Mouse (Mus musculus): ENCODE results near the gene Bcl10. TPM values are rescaled to one million over a fixed set of nuclear protein-coding genes. Genes with fewer than 3 reads are reported as not detected.
"Not testable (repeated sequence)": the region's sequence is repeated elsewhere in the genome, so short reads cannot be mapped to it uniquely, and the experiment has no call there.

Gene Bcl10
- polyA plus RNA-seq, 1 experiment = 14.5 TPM

DNA sequence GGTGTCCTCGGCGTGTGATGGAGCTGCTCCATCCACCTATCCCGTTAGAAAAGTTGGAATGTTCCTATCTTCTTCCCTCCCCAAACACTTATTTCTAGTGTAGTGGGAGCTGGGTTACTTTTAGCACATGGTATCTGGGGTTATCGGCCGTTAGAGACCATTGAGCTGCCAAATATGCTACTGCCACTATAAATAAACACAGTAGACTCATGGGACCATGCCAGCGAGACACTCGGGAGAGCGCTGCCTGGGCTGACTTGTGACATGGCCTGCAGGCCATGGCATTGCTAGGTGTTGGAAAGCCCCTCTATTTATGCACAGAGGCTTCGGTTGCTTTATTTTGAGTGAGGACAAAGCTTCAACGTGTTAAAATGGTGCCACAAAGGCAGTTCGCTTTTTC lies 24.9 kb upstream of the Bcl10 start:
- no peak overlapping the region for H3K27ac ChIP-seq (replicated peaks; ENCODE audit: low read depth, low read length)
- peaks cover 19% of the 10 kb centered on the region for H3K4me1 ChIP-seq (ENCODE audit: control insufficient read depth, insufficient read depth, insufficient read length, low read length)
- H3K4me3 ChIP-seq (ENCODE audit: insufficient read depth, low read depth, low read length) = no peak overlapping the region

- Histone ChIP-seq H3K4me1 (ENCODE audit: control insufficient read depth, insufficient read depth, insufficient read length, low read length) (0 out of 2 replicates have a peak, but pooled peaks cover 6% of the 10 kb centered on the region), H3K27ac (replicated peaks; ENCODE audit: low read depth, low read length) (peak overlapping the region; percentile 51; the same call in 1 of the 2 replicates), H3K4me3 (ENCODE audit: insufficient read depth, low read depth, low read length) (no peak overlapping the region)
Measured at GRCm38 (mm10) chr3:145899832-145900231, 22.8 kb upstream of the Bcl10 start.

DNA sequence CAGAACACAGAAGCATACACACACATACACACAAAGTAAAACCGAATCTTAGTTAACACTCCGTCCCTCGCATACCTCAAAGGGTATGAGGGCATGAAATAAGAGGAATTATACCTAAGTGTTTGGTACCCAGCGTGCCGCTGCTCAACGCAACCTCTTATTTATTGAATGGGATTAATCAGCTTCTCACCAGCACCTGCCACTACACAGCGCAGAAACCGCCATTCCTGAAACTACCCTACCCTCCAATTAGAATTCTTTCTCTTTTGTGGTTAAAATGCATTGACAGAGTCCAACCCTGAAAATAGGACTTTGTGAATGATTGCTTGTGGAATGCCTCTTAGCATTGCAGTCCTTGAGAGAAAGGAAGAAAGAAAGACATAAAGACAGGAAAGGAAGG lies 19.1 kb upstream of the Bcl10 start:
- Histone ChIP-seq H3K4me1 (ENCODE audit: control insufficient read depth, insufficient read depth, insufficient read length, low read length) (peaks cover 4% of the 10 kb centered on the region; the same call in 1 of the 2 replicates), H3K4me3 (ENCODE audit: insufficient read depth, low read depth, low read length) (no peak overlapping the region), H3K27ac (replicated peaks; ENCODE audit: low read depth, low read length) (no peak overlapping the region)

DNA sequence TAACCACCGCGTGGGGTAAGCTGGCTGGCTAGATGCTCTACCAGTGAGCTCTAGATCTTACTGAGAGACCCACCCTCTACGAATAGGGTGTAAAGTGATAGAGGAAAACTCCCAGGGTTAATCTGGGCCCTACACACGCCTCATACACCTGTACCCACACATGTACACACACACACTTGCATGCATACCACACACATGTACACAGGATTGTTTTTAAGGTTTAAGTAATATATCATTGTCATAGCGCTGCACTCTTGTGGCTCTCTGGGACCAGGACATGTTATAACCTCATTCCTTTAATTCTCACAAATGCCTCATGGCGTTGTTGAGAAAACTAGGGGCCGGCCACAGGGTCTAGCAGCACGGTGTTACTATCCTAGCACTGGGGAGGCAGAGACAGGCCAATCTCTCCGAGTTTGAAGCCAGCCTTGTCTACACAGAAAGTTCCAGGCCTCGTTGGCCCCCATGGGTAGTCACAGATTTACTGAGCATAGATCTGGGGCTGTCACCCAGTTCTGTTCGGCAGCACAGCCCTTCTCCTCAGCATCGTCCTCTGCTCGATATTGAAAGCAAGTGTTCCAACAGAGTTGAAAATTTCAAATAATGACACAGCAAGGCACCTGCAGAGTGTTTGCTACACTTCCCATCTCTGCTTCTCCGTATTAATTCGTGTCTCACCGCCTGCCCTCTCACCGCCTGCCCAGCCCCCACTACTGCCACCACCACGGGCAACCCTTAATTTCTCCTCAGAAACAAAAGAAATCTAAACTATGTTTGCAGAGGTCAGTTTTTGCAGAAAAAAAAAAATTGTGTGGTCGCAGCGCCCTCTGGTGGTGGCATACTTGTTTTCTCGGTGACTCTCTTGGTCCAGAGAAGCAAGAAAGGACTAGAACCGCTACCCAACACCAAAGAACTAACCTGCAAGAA lies 17.5 kb upstream of the Bcl10 start:
- Histone ChIP-seq H3K4me3 (ENCODE audit: insufficient read depth, low read depth, low read length) (no peak overlapping the region), H3K4me1 (ENCODE audit: control insufficient read depth, insufficient read depth, insufficient read length, low read length) (no peaks in the 10 kb centered on the region; the same call in 1 of the 2 replicates), H3K27ac (replicated peaks; ENCODE audit: low read depth, low read length) (no peak overlapping the region)

- H3K27ac ChIP-seq (replicated peaks; ENCODE audit: low read depth, low read length) = no peak overlapping the region
- H3K4me1 ChIP-seq (ENCODE audit: control insufficient read depth, insufficient read depth, insufficient read length, low read length) = no peaks in the 10 kb centered on the region; the same call in 1 of the 2 replicates
- H3K4me3 ChIP-seq (ENCODE audit: insufficient read depth, low read depth, low read length) = no peak overlapping the region
Measured at GRCm38 (mm10) chr3:145906582-145906981, 16.0 kb upstream of the Bcl10 start.

GRCm38 (mm10) chr3:145912512-145912911 lies 10.1 kb upstream of the Bcl10 start:
- no peaks in the 10 kb centered on the region for H3K4me1 ChIP-seq (ENCODE audit: control insufficient read depth, insufficient read depth, insufficient read length, low read length)
- H3K27ac ChIP-seq (replicated peaks; ENCODE audit: low read depth, low read length) = no peak overlapping the region
- H3K4me3 ChIP-seq (ENCODE audit: insufficient read depth, low read depth, low read length) = no peak overlapping the region

DNA sequence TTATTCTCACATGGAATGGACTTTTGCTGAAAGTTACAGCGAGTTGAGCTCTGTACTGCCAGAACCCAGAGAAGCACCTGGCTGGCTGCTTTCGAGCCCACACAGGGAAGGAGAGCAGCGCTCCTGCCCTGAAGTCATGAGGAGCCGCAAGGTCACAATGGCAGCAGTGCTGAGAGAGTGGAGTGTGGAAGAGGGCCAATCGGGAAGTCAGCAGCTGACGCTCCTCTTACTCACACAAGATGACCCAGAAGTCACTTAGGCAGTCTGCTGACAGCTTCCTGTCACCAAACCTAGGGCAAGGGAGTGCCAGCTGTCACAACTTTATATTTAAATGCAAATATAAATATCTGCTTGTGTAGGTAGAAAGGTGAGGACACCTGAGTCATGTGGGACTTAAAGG lies 9.3 kb upstream of the Bcl10 start:
- Histone ChIP-seq H3K27ac (replicated peaks; ENCODE audit: low read depth, low read length) (no peak overlapping the region), H3K4me1 (ENCODE audit: control insufficient read depth, insufficient read depth, insufficient read length, low read length) (no peaks in the 10 kb centered on the region), H3K4me3 (ENCODE audit: insufficient read depth, low read depth, low read length) (no peak overlapping the region)

DNA sequence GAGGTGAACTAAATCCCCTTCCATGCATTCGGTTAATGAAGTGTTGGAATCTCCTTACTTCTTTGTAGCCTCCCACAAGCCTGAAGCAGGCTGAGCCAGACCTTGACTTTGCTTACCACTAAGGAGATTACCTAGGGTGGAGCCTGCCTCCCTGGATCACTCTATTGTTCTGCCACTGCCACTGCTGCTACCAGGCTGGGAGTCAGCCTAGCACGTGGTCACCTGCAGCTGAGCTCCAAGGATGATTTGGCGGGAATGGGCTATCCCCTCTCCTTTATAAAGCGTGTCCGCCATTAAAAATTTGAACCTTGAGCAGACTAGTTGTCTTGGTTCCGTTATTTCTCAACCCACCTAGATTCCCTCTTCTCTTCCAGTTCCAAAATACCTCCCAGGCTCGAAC lies 8.7 kb upstream of the Bcl10 start:
- H3K4me1 ChIP-seq (ENCODE audit: control insufficient read depth, insufficient read depth, insufficient read length, low read length); H3K27ac ChIP-seq (replicated peaks; ENCODE audit: low read depth, low read length); H3K4me3 ChIP-seq (ENCODE audit: insufficient read depth, low read depth, low read length): not testable (repeated sequence)

DNA sequence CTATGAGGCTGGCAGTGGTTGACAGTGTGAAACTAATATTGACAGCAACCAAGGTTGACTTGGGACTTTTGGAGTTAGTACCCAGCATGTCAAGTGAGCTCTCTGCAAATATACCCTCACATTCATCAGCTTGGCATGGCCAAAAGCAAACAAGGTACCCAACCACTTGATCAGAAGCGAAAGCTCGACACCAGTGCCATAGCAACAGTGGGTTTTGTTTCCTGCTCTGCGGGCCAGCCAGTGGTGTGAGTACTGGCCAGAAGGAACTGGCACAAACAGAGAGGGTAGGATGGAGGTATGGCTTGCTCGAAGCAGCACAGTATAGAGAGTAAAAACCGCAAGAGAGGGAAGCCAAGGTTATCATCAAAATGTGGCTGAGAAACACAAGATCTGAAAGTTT lies 6.2 kb upstream of the Bcl10 start:
- H3K27ac ChIP-seq (replicated peaks; ENCODE audit: low read depth, low read length) = no peak overlapping the region

DNA sequence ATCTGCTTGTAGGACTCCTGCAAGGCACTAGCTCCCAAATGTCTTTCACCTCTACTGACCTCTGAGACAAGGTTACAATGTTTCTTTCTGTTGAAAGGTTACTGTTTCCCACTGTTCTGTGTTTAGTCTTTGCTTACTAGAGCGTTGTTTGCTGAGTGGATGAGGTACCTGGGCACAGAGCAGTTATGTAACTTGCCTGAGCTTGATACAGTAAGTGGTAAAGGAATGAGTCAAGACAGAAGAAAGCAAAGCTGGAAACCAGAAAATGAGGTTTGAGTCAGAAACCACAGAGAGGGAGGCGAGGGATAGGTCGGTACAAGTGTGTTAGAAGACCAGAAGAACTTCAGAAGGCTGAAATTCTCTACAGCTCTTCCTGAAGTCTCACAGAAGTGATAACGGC lies 5.8 kb upstream of the Bcl10 start:
- H3K27ac ChIP-seq (replicated peaks; ENCODE audit: low read depth, low read length) = no peak overlapping the region
- H3K4me3 ChIP-seq (ENCODE audit: insufficient read depth, low read depth, low read length) = no peak overlapping the region
- no peaks in the 10 kb centered on the region for H3K4me1 ChIP-seq (ENCODE audit: control insufficient read depth, insufficient read depth, insufficient read length, low read length)

More for the DNA sequence above, 6.2 kb upstream of the Bcl10 start:
- Histone ChIP-seq H3K4me3 (ENCODE audit: insufficient read depth, low read depth, low read length) (no peak overlapping the region), H3K4me1 (ENCODE audit: control insufficient read depth, insufficient read depth, insufficient read length, low read length) (no peaks in the 10 kb centered on the region)

GRCm38 (mm10) chr3:145922971-145923370 lies 367 bp downstream of the Bcl10 start:
- Histone ChIP-seq H3K4me3 (ENCODE audit: insufficient read depth, low read depth, low read length) (no peak overlapping the region), H3K4me1 (ENCODE audit: control insufficient read depth, insufficient read depth, insufficient read length, low read length) (peaks cover 8% of the 10 kb centered on the region; the same call in 1 of the 2 replicates), H3K27ac (replicated peaks; ENCODE audit: low read depth, low read length) (peak overlapping the region; percentile 75)

DNA sequence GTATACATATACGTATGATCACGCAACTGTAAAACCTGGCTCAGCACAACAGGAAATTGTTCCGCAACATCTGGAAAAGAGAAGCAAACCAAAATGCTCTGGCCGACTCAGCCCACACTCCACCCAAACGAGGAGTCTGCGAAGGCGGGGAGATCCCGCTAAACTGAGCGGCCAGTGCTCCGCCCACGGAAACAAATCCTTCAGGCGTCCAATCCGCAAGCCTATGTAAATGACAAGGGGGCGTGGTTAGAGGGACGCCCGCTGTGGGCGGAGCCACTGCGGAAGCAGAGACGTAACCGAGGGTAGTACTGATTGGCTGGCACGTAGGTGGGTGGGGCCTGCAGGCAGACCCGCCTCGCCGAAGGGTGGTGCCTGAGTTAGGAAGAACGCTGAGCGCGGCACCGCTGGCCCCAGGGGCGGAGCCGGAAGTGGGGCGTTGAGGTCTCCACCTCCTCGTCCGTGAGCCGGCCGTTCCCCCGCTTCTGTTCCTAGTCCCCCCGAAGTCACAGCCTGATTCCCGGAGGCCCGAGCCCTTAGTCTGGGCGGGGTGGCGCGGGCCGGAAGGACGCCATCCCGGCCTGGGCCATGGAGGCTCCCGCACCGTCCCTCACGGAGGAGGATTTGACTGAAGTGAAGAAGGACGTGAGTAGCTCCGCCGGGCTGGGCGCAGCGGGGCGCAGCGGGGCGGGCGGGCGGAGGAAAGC lies 1.4 kb downstream of the Bcl10 start:
- peak overlapping the region; percentile 82 for H3K4me3 ChIP-seq (ENCODE audit: insufficient read depth, low read depth, low read length)
- H3K27ac ChIP-seq (replicated peaks; ENCODE audit: low read depth, low read length) = peak overlapping the region; percentile 93
- H3K4me1 ChIP-seq (ENCODE audit: control insufficient read depth, insufficient read depth, insufficient read length, low read length) = peaks cover 8% of the 10 kb centered on the region; the same call in 1 of the 2 replicates

DNA sequence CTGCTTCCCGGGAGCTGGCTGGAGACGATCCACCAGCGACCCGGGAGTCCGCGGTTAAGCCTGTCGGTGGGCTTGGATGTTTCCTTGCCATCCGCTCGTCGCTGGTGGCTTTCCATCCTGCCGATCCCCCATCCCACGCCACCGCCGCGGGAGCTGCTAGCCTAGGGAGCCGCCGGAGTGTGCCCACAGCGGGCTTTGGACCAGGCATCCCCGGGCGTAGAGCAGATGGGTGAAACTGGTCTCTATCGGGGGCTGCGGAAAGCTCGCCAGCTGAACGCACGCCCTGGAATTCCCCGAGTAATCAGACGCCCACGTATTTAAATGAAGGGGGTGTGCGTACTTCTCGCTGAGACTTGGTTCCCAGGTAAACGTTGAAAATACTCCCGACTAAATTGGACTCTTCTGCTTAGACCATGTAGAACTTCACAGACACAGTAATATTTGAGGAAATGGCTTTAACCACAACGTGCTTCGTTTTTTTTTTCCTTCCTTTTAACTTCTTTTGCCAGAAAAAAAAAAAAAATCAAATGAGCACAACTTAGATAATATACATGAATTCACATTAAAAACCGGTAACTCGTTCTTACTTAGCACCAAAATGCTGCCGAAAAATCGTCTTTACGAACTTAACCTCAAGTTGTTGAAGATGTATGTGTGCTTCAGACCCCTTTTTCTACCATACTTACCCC lies 2.2 kb downstream of the Bcl10 start:
- Histone ChIP-seq H3K4me1 (ENCODE audit: control insufficient read depth, insufficient read depth, insufficient read length, low read length) (peaks cover 8% of the 10 kb centered on the region; the same call in 1 of the 2 replicates), H3K27ac (replicated peaks; ENCODE audit: low read depth, low read length) (peak overlapping the region; percentile 93), H3K4me3 (ENCODE audit: insufficient read depth, low read depth, low read length) (peak overlapping the region; percentile 82)

GRCm38 (mm10) chr3:145925506-145925905 lies 2.9 kb downstream of the Bcl10 start:
- Histone ChIP-seq H3K27ac (replicated peaks; ENCODE audit: low read depth, low read length) (no peak overlapping the region), H3K4me1 (ENCODE audit: control insufficient read depth, insufficient read depth, insufficient read length, low read length) (peaks cover 8% of the 10 kb centered on the region; the same call in 1 of the 2 replicates), H3K4me3 (ENCODE audit: insufficient read depth, low read depth, low read length) (peak overlapping the region; percentile 82; the same call in 1 of the 2 replicates)

All from brown adipose tissue, adult 24 weeks (tissue).